Mouse (Mus musculus) heart, embryonic 16.5 days (tissue): Measurements from ENCODE around the gene Xrcc6. TPM values are rescaled to one million over a fixed set of nuclear protein-coding genes. Genes with fewer than 3 reads are reported as not detected.

Source experiments
- ATAC-seq: fragments of 200-750 bp; cut with Nextera tagmentation; replicated peaks from 2 replicates; pipeline ENCODE4 v1.8.0; 2017; ENCODE audit warnings: moderate number of reproducible peaks; ENCODE audit not compliant: insufficient read depth, low FRiP score; ENCODE audit errors: extremely low read depth
- H3K27ac ChIP-seq: fragments of 300-500 bp; sonication (generic); 2 replicates; pipeline ENCODE4 v1.5.1; 2014; ENCODE audit warnings: mild to moderate bottlenecking, low read length, control low read depth, moderate library complexity
- H3K27me3 ChIP-seq: fragments of 300-500 bp; sonication (generic); 2 replicates; pipeline ENCODE4 v1.6.1; 2014; ENCODE audit warnings: low read length, mixed read lengths; ENCODE audit not compliant: control insufficient read depth, insufficient read depth
- H3K36me3 ChIP-seq: fragments of 300-500 bp; sonication (generic); 2 replicates; pipeline ENCODE4 v1.6.1; 2014; ENCODE audit not compliant: control insufficient read depth, insufficient read depth
- H3K4me1 ChIP-seq: fragments of 300-500 bp; sonication (generic); 2 replicates; pipeline ENCODE4 v1.6.1; 2014; ENCODE audit warnings: low read length, mixed read lengths; ENCODE audit not compliant: control insufficient read depth, insufficient read depth
- H3K4me2 ChIP-seq: fragments of 300-500 bp; sonication (generic); 2 replicates; pipeline ENCODE4 v1.6.1; 2014; ENCODE audit warnings: low read depth, mild to moderate bottlenecking, control low read depth, low read length
- H3K4me3 ChIP-seq: fragments of 300-500 bp; sonication (generic); 2 replicates; pipeline ENCODE4 v1.5.1; 2014; ENCODE audit warnings: mild to moderate bottlenecking, control low read depth, low read length
- H3K9ac ChIP-seq: fragments of 300-500 bp; sonication (generic); 2 replicates; pipeline ENCODE4 v1.6.1; 2014; ENCODE audit warnings: low read length, control low read depth
- H3K9me3 ChIP-seq: fragments of 300-500 bp; sonication (generic); replicated peaks from 2 replicates; pipeline ENCODE4 v1.6.1; 2016; ENCODE audit warnings: low read length; ENCODE audit not compliant: control insufficient read depth
- whole genome bisulfite sequencing: fragments of 180-500 bp; shearing (Covaris S2); extraction: QIAGEN DNeasy Blood & Tissue Kit; methylation state at CpG from one replicate; pipeline ENCODE4 v1.1.7; 2014; 5-methylcytosine and 5-hydroxymethylcytosine counted together
- polyA plus RNA-seq: library from polyadenylated mRNA; unstranded; fragments of >200 nt; fragmentation: Nextera tagmentation; extraction: Ambion mirVana; gene quantifications from 2 replicates; pipeline ENCODE4 v1.2.1, GENCODE M21; 2015

Xrcc6 gene
- polyA plus RNA-seq: 76.8 and 113 TPM in 2 replicates

GRCm38 (mm10) chr15:81987646-81988045 lies at the start of gene Xrcc6:
TSS of gene Xrcc6 (plus strand) at chr15:81987835.
- Histone ChIP-seq H3K9me3 (no peaks in the 10 kb centered on the region), H3K4me3 (no peak within 1 kb of the TSS), H3K9ac (no peak within 1 kb of the TSS), H3K27me3 (no peaks in the 10 kb centered on the region), H3K4me1 (peaks cover 11% of the 10 kb centered on the region), H3K36me3 (no peaks in the 10 kb centered on the region), H3K27ac (no peak within 1 kb of the TSS), H3K4me2 (no peak within 1 kb of the TSS)
- 81% methylated on average over 3 of the region's 3 CpGs for WGBS
- ATAC-seq: no peak

DNA sequence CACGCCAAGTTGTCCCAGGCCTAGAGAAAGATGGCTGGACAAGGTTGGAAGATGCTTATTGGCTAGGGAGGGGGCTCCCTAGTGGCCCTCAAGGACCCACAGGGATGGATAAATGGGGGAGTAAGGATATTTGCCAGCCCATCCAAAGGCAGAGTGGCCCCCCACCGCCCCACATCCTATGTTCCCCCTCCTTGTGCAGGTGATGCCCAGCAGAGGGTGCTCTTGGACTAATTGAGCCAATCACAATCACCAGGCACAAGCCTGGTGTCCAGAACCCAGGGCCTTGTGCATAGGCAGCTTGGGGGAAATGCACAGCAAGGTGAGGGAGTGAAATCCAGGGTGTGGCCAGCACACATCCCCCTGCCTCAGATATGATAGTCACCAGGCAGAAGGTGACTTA lies 49.4 kb upstream of the Xrcc6 start:
- H3K9ac ChIP-seq: no peak overlapping the region
- no peaks in the 10 kb centered on the region for H3K36me3 ChIP-seq
- H3K4me2 ChIP-seq: no peak overlapping the region
- 40% methylated on average over 2 of the region's 2 CpGs for WGBS
- no peak overlapping the region for H3K4me3 ChIP-seq
- ATAC-seq: no peak
- no peaks in the 10 kb centered on the region for H3K9me3 ChIP-seq
- H3K4me1 ChIP-seq: peaks cover 17% of the 10 kb centered on the region
- H3K27me3 ChIP-seq: no peaks in the 10 kb centered on the region
- H3K27ac ChIP-seq: no peak overlapping the region

GRCm38 (mm10) chr15:81939157-81939715 lies 48.4 kb upstream of the Xrcc6 start:
- Histone ChIP-seq H3K9me3 (no peaks in the 10 kb centered on the region), H3K27me3 (no peaks in the 10 kb centered on the region), H3K27ac (no peak overlapping the region), H3K4me3 (no peak overlapping the region), H3K4me1 (peaks cover 17% of the 10 kb centered on the region), H3K36me3 (no peaks in the 10 kb centered on the region), H3K9ac (no peak overlapping the region), H3K4me2 (no peak overlapping the region)
- no peak for ATAC-seq
- WGBS: 83% methylated on average over 10 of the region's 10 CpGs

- ATAC-seq: no peak
These were observed 47.9 kb upstream of the Xrcc6 start for GRCm38 (mm10) chr15:81939774-81940173.

DNA sequence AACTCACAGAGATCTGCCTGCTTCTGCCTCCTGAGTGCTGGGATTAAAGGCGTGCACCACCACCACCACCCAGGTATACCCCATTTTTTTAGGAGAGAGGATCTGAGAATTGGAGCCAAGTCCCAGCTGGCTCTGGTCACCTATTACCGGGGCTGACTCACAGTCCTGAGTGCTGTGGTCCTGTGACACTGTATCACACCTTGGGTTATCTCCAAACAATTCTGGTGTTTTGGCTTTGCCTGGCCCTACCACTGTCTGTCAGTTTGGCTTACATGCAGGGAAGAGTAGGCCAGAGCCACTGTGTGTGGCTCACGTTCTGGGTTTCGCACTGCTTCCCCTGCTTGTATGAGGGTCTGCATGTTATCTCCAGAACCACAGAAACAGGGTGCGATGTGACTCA lies 47.4 kb upstream of the Xrcc6 start:
- ATAC-seq: no peak
- H3K36me3 ChIP-seq: no peaks in the 10 kb centered on the region
- H3K4me1 ChIP-seq: peaks cover 17% of the 10 kb centered on the region
- H3K9ac ChIP-seq: no peak overlapping the region
- no peaks in the 10 kb centered on the region for H3K27me3 ChIP-seq
- H3K9me3 ChIP-seq: no peaks in the 10 kb centered on the region
- WGBS: 82% methylated on average over 5 of the region's 5 CpGs
- H3K27ac ChIP-seq: no peak overlapping the region
- no peak overlapping the region for H3K4me2 ChIP-seq
- no peak overlapping the region for H3K4me3 ChIP-seq

More at GRCm38 (mm10) chr15:81939774-81940173, 47.9 kb upstream of the Xrcc6 start:
- H3K36me3 ChIP-seq: no peaks in the 10 kb centered on the region
- peaks cover 17% of the 10 kb centered on the region for H3K4me1 ChIP-seq
- H3K27ac ChIP-seq: no peak overlapping the region
- no peak overlapping the region for H3K4me3 ChIP-seq
- WGBS: 77% methylated on average over 4 of the region's 4 CpGs
- no peak overlapping the region for H3K4me2 ChIP-seq
- H3K27me3 ChIP-seq: no peaks in the 10 kb centered on the region
- H3K9ac ChIP-seq: no peak overlapping the region
- no peaks in the 10 kb centered on the region for H3K9me3 ChIP-seq

- Histone ChIP-seq H3K4me2 (no peak overlapping the region), H3K9me3 (no peaks in the 10 kb centered on the region), H3K36me3 (no peaks in the 10 kb centered on the region), H3K9ac (no peak overlapping the region), H3K4me1 (peaks cover 17% of the 10 kb centered on the region), H3K27ac (no peak overlapping the region), H3K27me3 (no peaks in the 10 kb centered on the region), H3K4me3 (no peak overlapping the region)
- 88% methylated on average over 2 of the region's 2 CpGs for WGBS
- ATAC-seq: no peak
These were observed 46.6 kb upstream of the Xrcc6 start for GRCm38 (mm10) chr15:81941010-81941409.

- ATAC-seq: no peak
- H3K9me3 ChIP-seq: no peaks in the 10 kb centered on the region
- WGBS: 25% methylated on average over 9 of the region's 9 CpGs
- no peak overlapping the region for H3K4me3 ChIP-seq
- H3K9ac ChIP-seq: no peak overlapping the region
- H3K4me2 ChIP-seq: no peak overlapping the region
- H3K4me1 ChIP-seq: no peaks in the 10 kb centered on the region
- H3K27me3 ChIP-seq: no peaks in the 10 kb centered on the region
- H3K36me3 ChIP-seq: no peaks in the 10 kb centered on the region
- H3K27ac ChIP-seq: no peak overlapping the region
These were observed 44.4 kb upstream of the Xrcc6 start for GRCm38 (mm10) chr15:81943176-81943749.

GRCm38 (mm10) chr15:81949076-81949475 lies 38.6 kb upstream of the Xrcc6 start:
- 79% methylated on average over 10 of the region's 10 CpGs for WGBS
- H3K27ac ChIP-seq: no peak overlapping the region
- no peak for ATAC-seq

GRCm38 (mm10) chr15:81949476-81950131 lies 38.0 kb upstream of the Xrcc6 start:
- Histone ChIP-seq H3K9ac (no peak overlapping the region), H3K36me3 (0 out of 2 replicates have a peak, but pooled peaks cover 3% of the 10 kb centered on the region), H3K9me3 (no peaks in the 10 kb centered on the region), H3K27me3 (no peaks in the 10 kb centered on the region), H3K4me1 (no peaks in the 10 kb centered on the region), H3K4me3 (no peak overlapping the region), H3K4me2 (no peak overlapping the region), H3K27ac (no peak overlapping the region)
- 67% methylated on average over 11 of the region's 11 CpGs for WGBS
- ATAC-seq: no peak

More at GRCm38 (mm10) chr15:81949076-81949475, 38.6 kb upstream of the Xrcc6 start:
- no peak overlapping the region for H3K9ac ChIP-seq
- H3K4me3 ChIP-seq: no peak overlapping the region
- no peaks in the 10 kb centered on the region for H3K36me3 ChIP-seq
- H3K27me3 ChIP-seq: no peaks in the 10 kb centered on the region
- H3K4me2 ChIP-seq: no peak overlapping the region
- H3K4me1 ChIP-seq: no peaks in the 10 kb centered on the region
- H3K9me3 ChIP-seq: no peaks in the 10 kb centered on the region
